Mouse (Mus musculus) hindbrain, embryonic 10.5 days (tissue): Measurements from ENCODE around the gene Kin. TPM values are rescaled to one million over a fixed set of nuclear protein-coding genes. Genes with fewer than 3 reads are reported as not detected.
A peak's percentile ranks its signal among the peaks of the same experiment; 100 is the strongest.

Experiments
- DNase-seq: peaks from one replicate; pipeline ENCODE4 v3.0.0-alpha.2; 2017; ENCODE audit warnings: low spot score
- H3K27ac ChIP-seq: fragments of 300-500 bp; sonication (generic); 2 replicates; pipeline ENCODE4 v1.5.1; 2016; ENCODE audit warnings: mild to moderate bottlenecking, moderate library complexity
- H3K27me3 ChIP-seq: fragments of 300-500 bp; sonication (generic); 2 replicates; pipeline ENCODE4 v1.6.1; 2016; ENCODE audit warnings: mild to moderate bottlenecking; ENCODE audit not compliant: poor library complexity, insufficient read depth, severe bottlenecking
- H3K36me3 ChIP-seq: fragments of 300-500 bp; sonication (generic); 2 replicates; pipeline ENCODE4 v1.6.1; 2016; ENCODE audit warnings: mild to moderate bottlenecking, moderate library complexity
- H3K4me1 ChIP-seq: fragments of 300-500 bp; sonication (generic); replicated peaks from 2 replicates; pipeline ENCODE4 v1.6.1; 2016; ENCODE audit warnings: mild to moderate bottlenecking
- H3K4me3 ChIP-seq: fragments of 300-500 bp; sonication (generic); 2 replicates; pipeline ENCODE4 v1.5.1; 2016; ENCODE audit warnings: mild to moderate bottlenecking, moderate library complexity
- H3K9me3 ChIP-seq: fragments of 300-500 bp; sonication (generic); 2 replicates; pipeline ENCODE4 v1.6.1; 2016; ENCODE audit warnings: mild to moderate bottlenecking, moderate library complexity
- whole genome bisulfite sequencing: fragments of 180-500 bp; shearing (Covaris S2); methylation state at CpG from one replicate; pipeline ENCODE4 v1.1.7; 2016; 5-methylcytosine and 5-hydroxymethylcytosine counted together
- polyA plus RNA-seq: library from polyadenylated mRNA; unstranded; fragments of >200 nt; fragmentation: Nextera tagmentation; extraction: Ambion mirVana; gene quantifications from 2 replicates; pipeline ENCODE4 v1.2.1, GENCODE M21; 2016

Gene Kin
- polyA plus RNA-seq, 1 experiment from 2014 or later: 30.3 TPM

DNA sequence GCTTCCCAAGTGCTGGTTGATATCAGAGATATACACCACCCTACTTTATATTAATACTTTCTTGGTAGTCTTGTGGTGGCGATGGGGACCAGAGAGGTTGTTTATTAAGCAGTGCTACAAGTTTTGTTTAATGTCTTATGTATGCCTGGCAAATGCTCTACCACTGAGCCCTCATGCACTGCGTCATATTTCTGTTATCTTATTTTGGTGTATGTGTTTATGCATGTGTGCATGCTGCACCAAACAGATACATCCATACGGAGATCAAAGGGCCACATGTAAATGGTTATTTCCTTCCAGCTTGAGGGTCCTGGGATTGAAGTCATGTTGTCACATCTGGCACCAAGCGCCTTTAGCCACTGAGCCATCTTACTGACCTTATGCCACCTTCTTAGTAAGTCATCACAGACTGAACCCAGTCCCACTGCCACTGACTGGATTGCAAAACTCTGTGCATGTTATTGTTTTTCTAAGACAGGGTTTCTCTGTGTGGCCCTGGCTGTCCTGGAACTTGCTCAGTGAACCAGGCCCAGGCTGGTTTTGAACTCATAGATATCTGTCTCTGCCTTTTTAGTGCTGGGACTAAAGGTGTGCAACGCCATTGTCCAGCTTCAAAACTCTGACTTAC is 1.2 kb downstream of the Kin start:
- Histone ChIP-seq H3K4me1 (peaks cover 25% of the 10 kb centered on the region), H3K36me3 (peaks cover 41% of the 10 kb centered on the region), H3K4me3 (peak overlapping the region; percentile 84), H3K9me3 (no peaks in the 10 kb centered on the region), H3K27me3 (no peaks in the 10 kb centered on the region), H3K27ac (no peak overlapping the region)
- no peak for DNase-seq
- WGBS: 89% methylated on average over 5 of the region's 5 CpGs

DNA sequence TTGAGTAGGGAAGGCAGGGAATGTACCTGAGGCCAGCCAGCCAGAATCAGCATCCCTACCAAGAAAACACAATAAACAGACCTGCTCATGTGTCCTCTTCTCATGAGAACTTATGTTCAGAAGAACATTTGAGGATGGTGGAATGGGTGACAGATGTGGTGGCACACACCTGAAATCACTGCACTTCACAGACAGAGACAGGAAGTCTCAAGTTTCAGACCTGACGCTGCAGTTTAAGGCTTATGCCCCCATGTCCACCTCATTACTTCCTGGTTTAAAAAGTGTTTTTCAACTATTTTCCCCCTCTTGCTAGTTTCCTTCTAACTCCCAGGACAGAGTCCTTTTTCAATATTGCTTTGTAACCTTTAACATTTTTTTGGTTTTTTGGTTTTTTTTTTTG is 2.3 kb downstream of the Kin start:
- Histone ChIP-seq H3K9me3 (no peaks in the 10 kb centered on the region), H3K36me3 (peaks cover 53% of the 10 kb centered on the region), H3K4me3 (no peak overlapping the region), H3K27me3 (no peaks in the 10 kb centered on the region), H3K4me1 (peaks cover 25% of the 10 kb centered on the region), H3K27ac (no peak overlapping the region)
- DNase-seq: no peak
- 82% methylated on average over 1 of the region's 1 CpGs for WGBS

GRCm38 (mm10) chr2:10087256-10087850 is 7.0 kb downstream of the Kin start:
- H3K27me3 ChIP-seq: no peaks in the 10 kb centered on the region
- H3K4me3 ChIP-seq: no peak overlapping the region
- H3K4me1 ChIP-seq: no peaks in the 10 kb centered on the region
- no peak overlapping the region for H3K27ac ChIP-seq
- no peaks in the 10 kb centered on the region for H3K9me3 ChIP-seq
- 91% methylated on average over 8 of the region's 8 CpGs for WGBS
- peaks cover 98% of the 10 kb centered on the region for H3K36me3 ChIP-seq
- DNase-seq: no peak

GRCm38 (mm10) chr2:10094327-10095100 is 14.1 kb downstream of the Kin start:
- no peaks in the 10 kb centered on the region for H3K9me3 ChIP-seq
- H3K27ac ChIP-seq: no peak overlapping the region
- peaks cover 50% of the 10 kb centered on the region for H3K36me3 ChIP-seq
- 89% methylated on average over 14 of the region's 14 CpGs for WGBS
- DNase-seq: no peak
- no peaks in the 10 kb centered on the region for H3K27me3 ChIP-seq
- no peaks in the 10 kb centered on the region for H3K4me1 ChIP-seq
- H3K4me3 ChIP-seq: no peak overlapping the region

- H3K36me3 ChIP-seq: peaks cover 8% of the 10 kb centered on the region
- DNase-seq: peak; percentile 50
- no peak overlapping the region for H3K4me3 ChIP-seq
- no peak overlapping the region for H3K27ac ChIP-seq
- no peaks in the 10 kb centered on the region for H3K4me1 ChIP-seq
- H3K9me3 ChIP-seq: no peaks in the 10 kb centered on the region
- 36% methylated on average over 9 of the region's 9 CpGs for WGBS
- no peaks in the 10 kb centered on the region for H3K27me3 ChIP-seq
Measured at GRCm38 (mm10) chr2:10098598-10099215, 18.3 kb downstream of the Kin start.

- no peaks in the 10 kb centered on the region for H3K27me3 ChIP-seq
- H3K9me3 ChIP-seq: no peaks in the 10 kb centered on the region
- H3K27ac ChIP-seq: no peak overlapping the region
- WGBS: 75% methylated on average over 2 of the region's 2 CpGs
- H3K4me1 ChIP-seq: no peaks in the 10 kb centered on the region
- DNase-seq: no peak
- no peak overlapping the region for H3K4me3 ChIP-seq
- no peaks in the 10 kb centered on the region for H3K36me3 ChIP-seq
Measured at GRCm38 (mm10) chr2:10100471-10100870, 20.1 kb downstream of the Kin start.

GRCm38 (mm10) chr2:10101180-10101579 is 20.8 kb downstream of the Kin start:
- Histone ChIP-seq H3K4me1 (no peaks in the 10 kb centered on the region), H3K27ac (no peak overlapping the region), H3K27me3 (no peaks in the 10 kb centered on the region), H3K36me3 (no peaks in the 10 kb centered on the region), H3K4me3 (no peak overlapping the region), H3K9me3 (no peaks in the 10 kb centered on the region)
- peak; percentile 38 for DNase-seq
- 44% methylated on average over 6 of the region's 6 CpGs for WGBS

- Histone ChIP-seq H3K27ac (no peak overlapping the region), H3K27me3 (no peaks in the 10 kb centered on the region), H3K36me3 (no peaks in the 10 kb centered on the region), H3K4me1 (no peaks in the 10 kb centered on the region), H3K9me3 (no peaks in the 10 kb centered on the region), H3K4me3 (no peak overlapping the region)
- no peak for DNase-seq
- 80% methylated on average over 6 of the region's 6 CpGs for WGBS
Measured at GRCm38 (mm10) chr2:10108535-10109189, 28.3 kb downstream of the Kin start.

DNA sequence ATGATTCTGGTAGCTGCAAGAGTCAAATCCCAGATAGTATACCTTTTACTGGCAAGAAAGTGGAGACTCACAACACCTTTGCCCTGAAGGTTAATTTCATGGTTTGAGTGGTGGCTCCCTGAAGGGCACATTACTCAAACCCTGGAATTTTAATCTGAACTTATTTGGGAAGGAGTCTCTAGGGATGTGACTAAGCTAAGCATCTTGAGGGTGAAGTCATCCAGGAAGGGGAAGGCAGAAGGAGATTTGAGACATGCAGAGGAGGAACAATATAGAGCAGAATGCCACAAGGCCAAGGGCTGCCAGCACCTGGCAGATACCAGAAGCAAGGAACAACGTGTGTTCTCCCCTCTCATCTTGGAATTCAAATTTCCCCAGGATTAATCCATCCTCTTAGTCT is 38.4 kb downstream of the Kin start:
- WGBS: 69% methylated on average over 1 of the region's 1 CpGs

DNA sequence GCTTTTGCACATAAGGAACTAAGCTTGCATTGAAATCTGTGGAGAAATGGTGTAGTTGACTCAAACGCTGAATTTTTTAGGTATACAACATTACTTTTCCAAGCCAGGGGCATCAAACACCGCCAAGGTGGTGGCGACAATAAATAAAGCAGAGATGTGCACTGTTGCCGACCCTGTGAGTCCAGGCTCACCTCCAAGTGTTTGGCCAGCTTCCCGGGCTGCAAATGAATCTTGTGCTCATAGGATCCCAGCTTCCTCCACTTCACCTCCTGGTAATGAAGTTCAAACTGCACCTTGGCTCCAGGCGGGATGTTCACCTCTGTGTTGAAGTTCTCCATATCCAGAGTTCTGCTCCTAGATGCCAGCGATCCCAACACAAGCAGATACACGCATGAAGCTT is 38.9 kb downstream of the Kin start:
- no peak for DNase-seq
- 93% methylated on average over 8 of the region's 8 CpGs for WGBS
- no peaks in the 10 kb centered on the region for H3K27me3 ChIP-seq

More for the DNA sequence above, 38.4 kb downstream of the Kin start:
- H3K27ac ChIP-seq: no peak overlapping the region
- no peaks in the 10 kb centered on the region for H3K4me1 ChIP-seq
- no peaks in the 10 kb centered on the region for H3K27me3 ChIP-seq
- no peak overlapping the region for H3K4me3 ChIP-seq
- H3K36me3 ChIP-seq: no peaks in the 10 kb centered on the region
- DNase-seq: no peak
- H3K9me3 ChIP-seq: no peaks in the 10 kb centered on the region

GRCm38 (mm10) chr2:10121826-10122225 is 41.4 kb downstream of the Kin start:
- DNase-seq: no peak
- H3K9me3 ChIP-seq: no peaks in the 10 kb centered on the region
- H3K4me1 ChIP-seq: no peaks in the 10 kb centered on the region
- no peaks in the 10 kb centered on the region for H3K27me3 ChIP-seq
- no peak overlapping the region for H3K4me3 ChIP-seq
- no peaks in the 10 kb centered on the region for H3K36me3 ChIP-seq
- 74% methylated on average over 3 of the region's 3 CpGs for WGBS
- no peak overlapping the region for H3K27ac ChIP-seq

More for the DNA sequence above, 38.9 kb downstream of the Kin start:
- Histone ChIP-seq H3K36me3 (no peaks in the 10 kb centered on the region), H3K27ac (no peak overlapping the region), H3K4me1 (no peaks in the 10 kb centered on the region), H3K4me3 (no peak overlapping the region), H3K9me3 (no peaks in the 10 kb centered on the region)

- H3K4me3 ChIP-seq: no peak overlapping the region
- no peaks in the 10 kb centered on the region for H3K36me3 ChIP-seq
- no peak overlapping the region for H3K27ac ChIP-seq
- WGBS: 94% methylated on average over 4 of the region's 4 CpGs
- no peak for DNase-seq
- H3K4me1 ChIP-seq: no peaks in the 10 kb centered on the region
- no peaks in the 10 kb centered on the region for H3K27me3 ChIP-seq
- H3K9me3 ChIP-seq: no peaks in the 10 kb centered on the region
Measured at GRCm38 (mm10) chr2:10126122-10126521, 45.7 kb downstream of the Kin start.
